Mouse (Mus musculus): ENCODE data around the gene Zfp827.

- TF ChIP-seq CTCF (conservative IDR thresholded peaks at IDR 0.05; ENCODE audit: insufficient read depth, insufficient read length, low read depth, low read length) (no peak), POLR2A (IDR thresholded peaks at IDR 0.05; ENCODE audit: low read depth, low read length) (no peak)
Measured at GRCm38 (mm10) chr8:79104634-79105033, 76.4 kb downstream of the Zfp827 start.
